Mouse (Mus musculus) forebrain, embryonic 11.5 days (tissue): ENCODE results near the gene Cltc. TPM values are rescaled to one million over a fixed set of nuclear protein-coding genes. Genes with fewer than 3 reads are reported as not detected.

Experiments
- ATAC-seq: fragments of 200-750 bp; cut with Nextera tagmentation; replicated peaks from 2 replicates; pipeline ENCODE4 v1.8.0; 2017; ENCODE audit warnings: moderate TSS enrichment; ENCODE audit not compliant: low FRiP score
- DNase-seq: peaks from one replicate; pipeline ENCODE4 v3.0.0-alpha.2; 2017; ENCODE audit warnings: low spot score
- H3K27ac ChIP-seq: fragments of 300-500 bp; sonication (generic); 2 replicates; pipeline ENCODE4 v1.5.1; 2014; ENCODE audit warnings: low read depth, low read length
- H3K27me3 ChIP-seq: fragments of 300-500 bp; sonication (generic); 2 replicates; pipeline ENCODE4 v1.6.1; 2014; ENCODE audit warnings: mild to moderate bottlenecking, low read length, mixed read lengths; ENCODE audit not compliant: control insufficient read depth, insufficient read depth
- H3K36me3 ChIP-seq: fragments of 300-500 bp; sonication (generic); 2 replicates; pipeline ENCODE4 v1.6.1; 2014; ENCODE audit warnings: mild to moderate bottlenecking, low read length, moderate library complexity, mixed read lengths; ENCODE audit not compliant: control insufficient read depth, insufficient read depth
- H3K4me1 ChIP-seq: fragments of 300-500 bp; sonication (generic); replicated peaks from 2 replicates; pipeline ENCODE4 v1.6.1; 2014; ENCODE audit warnings: low read length, mixed read lengths; ENCODE audit not compliant: control insufficient read depth, insufficient read depth
- H3K4me2 ChIP-seq: fragments of 300-500 bp; sonication (generic); 2 replicates; pipeline ENCODE4 v1.6.1; 2014; ENCODE audit warnings: low read depth, mild to moderate bottlenecking, low read length, moderate library complexity, mixed read lengths; ENCODE audit not compliant: severe bottlenecking
- H3K4me3 ChIP-seq: fragments of 300-500 bp; sonication (generic); 2 replicates; pipeline ENCODE4 v1.5.1; 2014; ENCODE audit warnings: low read depth, low read length
- H3K9ac ChIP-seq: fragments of 300-500 bp; sonication (generic); 2 replicates; pipeline ENCODE4 v1.6.1; 2014; ENCODE audit warnings: low read length
- H3K9me3 ChIP-seq: fragments of 300-500 bp; sonication (generic); 2 replicates; pipeline ENCODE4 v1.6.1; 2016; ENCODE audit warnings: low read length, mixed read lengths; ENCODE audit not compliant: control insufficient read depth
- WGBS: fragments of 180-500 bp; shearing (Covaris S2); extraction: QIAGEN DNeasy Blood & Tissue Kit; methylation state at CpG from one replicate; pipeline ENCODE4 v1.1.7; 2014; 5-methylcytosine and 5-hydroxymethylcytosine counted together
- polyA plus RNA-seq: library from polyadenylated mRNA; unstranded; fragments of >200 nt; fragmentation: Nextera tagmentation; extraction: Ambion mirVana; gene quantifications from 2 replicates; pipeline ENCODE4 v1.2.1, GENCODE M21; 2014

The Cltc gene
- polyA plus RNA-seq, 1 experiment from 2014 or later: 176 TPM

- H3K9ac ChIP-seq: no peak overlapping the region
- H3K27me3 ChIP-seq: no peaks in the 10 kb centered on the region
- no peak overlapping the region for H3K4me2 ChIP-seq
- no peak overlapping the region for H3K4me3 ChIP-seq
- WGBS: 82% methylated on average over 1 of the region's 1 CpGs
- H3K27ac ChIP-seq: no peak overlapping the region
- no peaks in the 10 kb centered on the region for H3K4me1 ChIP-seq
- DNase-seq (no peak), ATAC-seq (no peak)
- H3K36me3 ChIP-seq: no peaks in the 10 kb centered on the region; the same call in 1 of the 2 replicates
- no peaks in the 10 kb centered on the region for H3K9me3 ChIP-seq
Observed at GRCm38 (mm10) chr11:86655671-86656070, 101.7 kb downstream of the Cltc start.

DNA sequence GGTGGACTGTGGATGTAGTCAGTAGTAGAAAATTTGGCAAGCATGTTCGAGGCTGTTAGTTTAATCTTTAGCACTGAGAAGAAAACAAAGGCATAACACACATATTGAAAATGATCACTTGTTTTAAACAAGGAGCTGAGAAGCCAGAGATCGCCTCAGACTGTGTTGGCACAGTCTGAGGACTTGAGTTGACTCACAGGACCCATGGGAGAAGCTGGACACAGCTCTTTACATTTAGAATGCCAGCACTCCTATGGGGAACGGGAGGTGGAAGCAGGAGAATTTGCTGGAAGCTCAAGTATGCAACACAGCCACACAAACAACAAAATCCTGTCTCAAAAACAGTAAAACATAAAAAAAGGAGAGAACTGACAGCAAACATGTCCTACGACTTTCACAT lies 103.3 kb downstream of the Cltc start:
- no peaks in the 10 kb centered on the region for H3K27me3 ChIP-seq
- 88% methylated on average over 4 of the region's 4 CpGs for WGBS
- H3K4me3 ChIP-seq: no peak overlapping the region
- no peak overlapping the region for H3K9ac ChIP-seq
- H3K27ac ChIP-seq: no peak overlapping the region
- H3K4me2 ChIP-seq: no peak overlapping the region
- no peaks in the 10 kb centered on the region for H3K36me3 ChIP-seq
- H3K9me3 ChIP-seq: no peaks in the 10 kb centered on the region
- no peak for ATAC-seq
- DNase-seq: no peak
- no peaks in the 10 kb centered on the region for H3K4me1 ChIP-seq

DNA sequence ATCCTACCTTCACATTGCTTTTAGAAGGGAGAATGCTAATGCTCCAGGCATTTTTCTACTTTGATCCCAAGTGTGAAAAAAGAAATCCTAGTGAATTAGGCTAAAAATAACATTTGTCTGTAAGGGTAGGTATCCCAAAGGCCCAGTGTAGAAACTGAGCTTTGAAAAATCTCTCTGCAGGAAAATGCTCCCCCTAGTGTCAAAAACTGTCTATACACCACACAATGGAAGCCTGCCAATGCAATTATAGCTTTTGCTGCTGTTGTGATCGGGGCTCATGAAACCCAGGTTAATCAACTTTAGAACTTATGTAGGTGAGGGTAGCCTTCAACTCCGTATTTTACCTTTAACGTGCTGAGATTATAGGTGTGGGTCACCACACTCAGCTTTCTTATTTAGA lies 103.9 kb downstream of the Cltc start:
- Histone ChIP-seq H3K9ac (no peak overlapping the region), H3K4me1 (no peaks in the 10 kb centered on the region), H3K36me3 (no peaks in the 10 kb centered on the region), H3K27ac (no peak overlapping the region), H3K4me3 (no peak overlapping the region), H3K27me3 (no peaks in the 10 kb centered on the region), H3K4me2 (no peak overlapping the region), H3K9me3 (no peaks in the 10 kb centered on the region)
- WGBS: 50% methylated on average over 3 of the region's 3 CpGs
- no peak for ATAC-seq
- DNase-seq: no peak

- DNase-seq (no peak), ATAC-seq (no peak)
- Histone ChIP-seq H3K9me3 (no peaks in the 10 kb centered on the region), H3K27me3 (no peaks in the 10 kb centered on the region), H3K27ac (no peak overlapping the region), H3K4me3 (no peak overlapping the region), H3K4me1 (no peaks in the 10 kb centered on the region), H3K36me3 (no peaks in the 10 kb centered on the region), H3K9ac (no peak overlapping the region), H3K4me2 (no peak overlapping the region)
- WGBS: 93% methylated on average over 4 of the region's 4 CpGs
Observed at GRCm38 (mm10) chr11:86652578-86652979, 104.8 kb downstream of the Cltc start.

DNA sequence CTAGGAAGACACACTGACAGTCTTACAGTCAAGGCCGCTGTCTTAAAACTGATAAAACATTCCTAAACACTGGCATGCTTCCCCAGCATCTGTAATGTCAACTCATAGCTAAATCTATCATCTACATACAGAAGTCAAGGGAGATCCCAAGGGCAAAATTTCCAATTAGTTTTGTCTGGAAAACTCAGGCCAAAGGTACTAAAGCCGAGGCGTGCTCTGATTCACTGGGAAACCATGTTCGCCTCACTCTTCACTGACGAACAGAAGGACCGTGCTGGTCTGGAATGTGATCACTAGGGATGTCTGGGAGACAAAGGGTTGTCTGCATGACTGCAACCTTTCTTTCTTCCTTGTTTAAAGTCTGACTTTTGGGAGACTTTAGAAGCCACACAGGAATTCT lies 106.7 kb downstream of the Cltc start:
- WGBS: 65% methylated on average over 6 of the region's 6 CpGs

GRCm38 (mm10) chr11:86649542-86649941 lies 107.8 kb downstream of the Cltc start:
- H3K36me3 ChIP-seq: no peaks in the 10 kb centered on the region
- no peak for ATAC-seq
- WGBS: 79% methylated on average over 1 of the region's 1 CpGs
- H3K27ac ChIP-seq: no peak overlapping the region
- no peaks in the 10 kb centered on the region for H3K4me1 ChIP-seq
- DNase-seq: no peak
- no peak overlapping the region for H3K4me2 ChIP-seq
- H3K27me3 ChIP-seq: no peaks in the 10 kb centered on the region
- no peak overlapping the region for H3K4me3 ChIP-seq
- H3K9me3 ChIP-seq: no peaks in the 10 kb centered on the region
- H3K9ac ChIP-seq: no peak overlapping the region

More for the DNA sequence above, 106.7 kb downstream of the Cltc start:
- H3K36me3 ChIP-seq: no peaks in the 10 kb centered on the region
- no peak for ATAC-seq
- no peak for DNase-seq
- no peaks in the 10 kb centered on the region for H3K27me3 ChIP-seq
- no peak overlapping the region for H3K4me2 ChIP-seq
- H3K27ac ChIP-seq: no peak overlapping the region
- H3K9me3 ChIP-seq: no peaks in the 10 kb centered on the region
- H3K4me3 ChIP-seq: no peak overlapping the region
- H3K4me1 ChIP-seq: no peaks in the 10 kb centered on the region
- H3K9ac ChIP-seq: no peak overlapping the region

GRCm38 (mm10) chr11:86647706-86648447 lies 109.5 kb downstream of the Cltc start:
- H3K36me3 ChIP-seq: no peaks in the 10 kb centered on the region; the same call in 1 of the 2 replicates
- no peaks in the 10 kb centered on the region for H3K27me3 ChIP-seq
- DNase-seq: no peak
- ATAC-seq: no peak
- no peak overlapping the region for H3K9ac ChIP-seq
- no peak overlapping the region for H3K27ac ChIP-seq
- H3K9me3 ChIP-seq: no peaks in the 10 kb centered on the region
- no peaks in the 10 kb centered on the region for H3K4me1 ChIP-seq
- H3K4me2 ChIP-seq: no peak overlapping the region
- no peak overlapping the region for H3K4me3 ChIP-seq
- 82% methylated on average over 15 of the region's 15 CpGs for WGBS

GRCm38 (mm10) chr11:86646885-86647459 lies 110.4 kb downstream of the Cltc start:
- no peak for DNase-seq
- H3K27me3 ChIP-seq: no peaks in the 10 kb centered on the region
- no peak overlapping the region for H3K9ac ChIP-seq
- H3K4me2 ChIP-seq: no peak overlapping the region
- no peak overlapping the region for H3K4me3 ChIP-seq
- WGBS: 84% methylated on average over 3 of the region's 3 CpGs
- H3K4me1 ChIP-seq: no peaks in the 10 kb centered on the region
- ATAC-seq: no peak
- no peaks in the 10 kb centered on the region; the same call in 1 of the 2 replicates for H3K36me3 ChIP-seq
- H3K27ac ChIP-seq: no peak overlapping the region
- no peaks in the 10 kb centered on the region for H3K9me3 ChIP-seq
